Mouse (Mus musculus) liver, postnatal 0 days (tissue): ENCODE measurements around the gene Dmac2. TPM values are rescaled to one million over a fixed set of nuclear protein-coding genes. Genes with fewer than 3 reads are reported as not detected.
A peak's percentile ranks its signal among the peaks of the same experiment; 100 is the strongest.
"Not testable (repeated sequence)": the region's sequence is repeated elsewhere in the genome, so short reads cannot be mapped to it uniquely, and the experiment has no call there.

Source experiments
- ATAC-seq: fragments of 200-750 bp; cut with Nextera tagmentation; 2 replicates; pipeline ENCODE4 v1.8.0; 2017; ENCODE audit warnings: mild to moderate bottlenecking, moderate library complexity
- DNase-seq: peaks from one replicate; pipeline ENCODE4 v3.0.0-alpha.2; 2016
- H3K27ac ChIP-seq: fragments of 300-500 bp; sonication (generic); 2 replicates; pipeline ENCODE4 v1.5.1; 2014; ENCODE audit warnings: antibody characterized with exemption, moderate library complexity, mild to moderate bottlenecking, low read depth
- H3K27me3 ChIP-seq: fragments of 300-500 bp; sonication (generic); 2 replicates; pipeline ENCODE4 v1.6.1; 2014; ENCODE audit warnings: low read length, control low read depth, mixed read lengths; ENCODE audit not compliant: insufficient read depth
- H3K36me3 ChIP-seq: fragments of 300-500 bp; sonication (generic); replicated peaks from 2 replicates; pipeline ENCODE4 v1.6.1; 2014; ENCODE audit warnings: mild to moderate bottlenecking, control low read depth, low read length, moderate library complexity, mixed read lengths; ENCODE audit not compliant: insufficient read depth
- H3K4me1 ChIP-seq: fragments of 300-500 bp; sonication (generic); 2 replicates; pipeline ENCODE4 v1.6.1; 2014; ENCODE audit warnings: antibody characterized with exemption, mild to moderate bottlenecking, control low read depth; ENCODE audit not compliant: insufficient read depth
- H3K4me2 ChIP-seq: fragments of 300-500 bp; sonication (generic); 2 replicates; pipeline ENCODE4 v1.6.1; 2014; ENCODE audit warnings: low read depth, mild to moderate bottlenecking, low read length, moderate library complexity, mixed read lengths
- H3K4me3 ChIP-seq: fragments of 300-500 bp; sonication (generic); 2 replicates; pipeline ENCODE4 v1.5.1; 2014; ENCODE audit warnings: low read depth, low read length
- H3K9ac ChIP-seq: fragments of 300-500 bp; sonication (generic); replicated peaks from 2 replicates; pipeline ENCODE4 v1.6.1; 2014; ENCODE audit warnings: mild to moderate bottlenecking, moderate library complexity
- H3K9me3 ChIP-seq: fragments of 300-500 bp; sonication (generic); 2 replicates; pipeline ENCODE4 v1.6.1; 2016; ENCODE audit warnings: mild to moderate bottlenecking, control low read depth, low read length, mixed read lengths
- CTCF ChIP-seq: sonication (generic); IDR thresholded peaks from 2 replicates; pipeline ENCODE4 v1.5.1; 2016; ENCODE audit warnings: antibody characterized with exemption, low read depth
- EP300 ChIP-seq: IDR thresholded peaks from 2 replicates; pipeline ENCODE4 v1.6.1; 2016; ENCODE audit warnings: antibody characterized with exemption, low read depth, mild to moderate bottlenecking
- WGBS: fragments of 180-500 bp; shearing (Covaris S2); extraction: QIAGEN DNeasy Blood & Tissue Kit; methylation state at CpG from one replicate; pipeline ENCODE4 v1.1.7; 2014; ENCODE audit not compliant: insufficient replicate concordance; 5-methylcytosine and 5-hydroxymethylcytosine counted together
- polyA plus RNA-seq: library from polyadenylated mRNA; unstranded; fragments of >200 nt; fragmentation: Nextera tagmentation; extraction: Ambion mirVana; gene quantifications from 2 replicates; pipeline ENCODE4 v1.2.1, GENCODE M21; 2015

Gene Dmac2
- polyA plus RNA-seq = 12.2 and 13.7 TPM in 2 replicates

DNA sequence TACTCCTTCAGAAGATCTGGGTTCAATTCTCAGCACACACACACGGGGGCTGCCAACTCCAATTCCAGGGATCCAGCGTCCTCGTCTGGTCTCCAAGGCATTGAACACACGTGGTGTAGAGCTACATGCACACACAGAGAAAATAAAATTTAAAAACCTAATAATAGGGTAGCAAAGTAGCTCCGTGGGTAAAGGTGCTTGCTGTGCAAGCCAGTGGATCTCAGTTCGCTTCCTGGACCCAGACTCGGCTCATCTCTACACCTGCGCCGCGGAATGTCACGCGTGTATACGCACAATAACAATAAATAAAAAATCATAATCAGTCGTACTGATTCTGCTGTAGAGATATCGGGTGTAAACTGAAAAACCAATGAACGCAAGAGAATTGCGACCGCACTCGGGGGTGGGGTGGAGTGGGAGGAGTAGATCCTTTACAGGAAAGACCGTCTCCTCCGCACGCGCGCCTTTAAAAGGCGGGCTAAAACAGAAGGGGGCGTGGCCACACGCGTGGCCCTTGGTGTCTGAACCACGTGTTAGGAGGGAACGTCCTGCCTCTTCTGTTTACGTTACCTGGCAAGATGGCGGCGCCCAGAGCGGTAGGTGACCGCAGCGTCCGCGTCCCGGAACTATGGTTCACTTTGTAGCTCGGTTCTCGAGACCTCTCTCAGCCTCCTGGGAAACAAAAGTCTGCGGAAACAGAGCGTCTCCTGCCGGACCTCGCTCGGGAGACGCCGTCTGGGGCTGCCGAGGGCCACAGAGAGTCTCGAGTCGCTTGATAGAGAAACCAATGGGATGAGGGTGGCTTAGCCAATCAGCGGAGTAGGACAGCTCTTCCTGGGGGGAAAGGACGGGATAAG is at the start of gene Dmac2:
TSS of gene Dmac2 (plus strand) at position 550 of the 857 bp plus-strand sequence.
- WGBS = 2% methylated on average over 53 of the region's 53 CpGs
- H3K4me1 ChIP-seq = peaks cover 7% of the 10 kb centered on the region; the same call in 1 of the 2 replicates
- H3K4me3 ChIP-seq = peak within 1 kb of the TSS; percentile 61
- ATAC-seq (peak; percentile 95), DNase-seq (peak; percentile 93)
- H3K36me3 ChIP-seq = peaks cover 13% of the 10 kb centered on the region
- H3K9me3 ChIP-seq = no peaks in the 10 kb centered on the region
- peak within 1 kb of the TSS; percentile 45; the same call in 1 of the 2 replicates for H3K9ac ChIP-seq
- H3K27me3 ChIP-seq = no peaks in the 10 kb centered on the region
- H3K4me2 ChIP-seq = peak within 1 kb of the TSS; percentile 70
- no peak within 1 kb of the TSS for H3K27ac ChIP-seq
- no peak for TF ChIP-seq CTCF
- no peak for TF ChIP-seq EP300

- H3K27ac ChIP-seq, ATAC-seq, H3K9me3 ChIP-seq, H3K27me3 ChIP-seq, H3K4me1 ChIP-seq, H3K4me3 ChIP-seq, H3K4me2 ChIP-seq, H3K9ac ChIP-seq, DNase-seq, H3K36me3 ChIP-seq: not testable (repeated sequence)
- 53% methylated on average over 5 of the region's 5 CpGs for WGBS
Observed at GRCm38 (mm10) chr7:25573806-25574205, 45.4 kb upstream of the Dmac2 start.

GRCm38 (mm10) chr7:25575105-25575504 is 44.1 kb upstream of the Dmac2 start:
- Histone ChIP-seq H3K4me3 (no peak overlapping the region), H3K36me3 (no peaks in the 10 kb centered on the region), H3K9me3 (no peaks in the 10 kb centered on the region), H3K27ac (no peak overlapping the region), H3K9ac (no peak overlapping the region), H3K27me3 (no peaks in the 10 kb centered on the region), H3K4me2 (no peak overlapping the region), H3K4me1 (0 out of 2 replicates have a peak, but pooled peaks cover 6% of the 10 kb centered on the region)
- DNase-seq = no peak
- WGBS = 73% methylated on average over 5 of the region's 5 CpGs
- peak; percentile 54; the same call in 1 of the 2 replicates for ATAC-seq
- no peak for TF ChIP-seq EP300

- DNase-seq (no peak), ATAC-seq (no peak)
- Histone ChIP-seq H3K4me1 (0 out of 2 replicates have a peak, but pooled peaks cover 6% of the 10 kb centered on the region), H3K9me3 (no peaks in the 10 kb centered on the region), H3K9ac (no peak overlapping the region), H3K4me2 (no peak overlapping the region), H3K27ac (no peak overlapping the region), H3K4me3 (no peak overlapping the region), H3K36me3 (no peaks in the 10 kb centered on the region), H3K27me3 (no peaks in the 10 kb centered on the region)
- 53% methylated on average over 8 of the region's 8 CpGs for WGBS
- no peak for TF ChIP-seq EP300
- TF ChIP-seq CTCF = no peak
Observed at GRCm38 (mm10) chr7:25575870-25576269, 43.3 kb upstream of the Dmac2 start.

GRCm38 (mm10) chr7:25576308-25576707 is 42.9 kb upstream of the Dmac2 start:
- peak overlapping the region; percentile 64 for H3K27ac ChIP-seq
- H3K9me3 ChIP-seq, H3K4me3 ChIP-seq, H3K36me3 ChIP-seq, H3K27me3 ChIP-seq, H3K4me2 ChIP-seq, H3K9ac ChIP-seq, ATAC-seq, DNase-seq, H3K4me1 ChIP-seq: not testable (repeated sequence)
- WGBS = 31% methylated on average over 6 of the region's 6 CpGs

GRCm38 (mm10) chr7:25576793-25577437 is 42.3 kb upstream of the Dmac2 start:
- not testable (repeated sequence) for H3K9me3 ChIP-seq, H3K4me2 ChIP-seq, H3K36me3 ChIP-seq, H3K4me3 ChIP-seq, H3K4me1 ChIP-seq, H3K27me3 ChIP-seq, H3K9ac ChIP-seq, DNase-seq
- ATAC-seq = peak; percentile 76
- H3K27ac ChIP-seq = peak overlapping the region; percentile 64
- WGBS = 59% methylated on average over 12 of the region's 14 CpGs
